Mouse (Mus musculus) heart, embryonic 15.5 days (tissue): ENCODE data around the gene Hist1h3a. TPM values are rescaled to one million over a fixed set of nuclear protein-coding genes. Genes with fewer than 3 reads are reported as not detected.
"Not testable (repeated sequence)": the region's sequence is repeated elsewhere in the genome, so short reads cannot be mapped to it uniquely, and the experiment has no call there.

Source experiments
- ATAC-seq: fragments of 200-750 bp; cut with Nextera tagmentation; replicated peaks from 2 replicates; pipeline ENCODE4 v1.8.0; 2017; ENCODE audit warnings: low read depth, moderate TSS enrichment; ENCODE audit not compliant: insufficient number of reproducible peaks, insufficient read depth, low FRiP score
- H3K27ac ChIP-seq: fragments of 300-500 bp; sonication (generic); 2 replicates; pipeline ENCODE4 v1.5.1; 2015; ENCODE audit warnings: mild to moderate bottlenecking, inconsistent platforms
- H3K27me3 ChIP-seq: fragments of 300-500 bp; sonication (generic); 2 replicates; pipeline ENCODE4 v1.6.1; 2015; ENCODE audit warnings: inconsistent platforms
- H3K36me3 ChIP-seq: fragments of 300-500 bp; sonication (generic); 2 replicates; pipeline ENCODE4 v1.6.1; 2015; ENCODE audit warnings: mild to moderate bottlenecking, inconsistent platforms
- H3K4me1 ChIP-seq: fragments of 300-500 bp; sonication (generic); replicated peaks from 2 replicates; pipeline ENCODE4 v1.6.1; 2015; ENCODE audit warnings: inconsistent platforms
- H3K4me2 ChIP-seq: fragments of 300-500 bp; sonication (generic); 2 replicates; pipeline ENCODE4 v1.6.1; 2015; ENCODE audit warnings: inconsistent platforms, mild to moderate bottlenecking, moderate library complexity
- H3K4me3 ChIP-seq: fragments of 300-500 bp; sonication (generic); 2 replicates; pipeline ENCODE4 v1.5.1; 2015; ENCODE audit warnings: mild to moderate bottlenecking, inconsistent platforms
- H3K9ac ChIP-seq: fragments of 300-500 bp; sonication (generic); 2 replicates; pipeline ENCODE4 v1.6.1; 2015; ENCODE audit warnings: mild to moderate bottlenecking, inconsistent platforms
- H3K9me3 ChIP-seq: fragments of 300-500 bp; sonication (generic); replicated peaks from 2 replicates; pipeline ENCODE4 v1.6.1; 2016; ENCODE audit warnings: inconsistent platforms
- WGBS: fragments of 180-500 bp; shearing (Covaris S2); methylation state at CpG from one replicate; pipeline ENCODE4 v1.1.7; 2015; ENCODE audit warnings: mixed read lengths; 5-methylcytosine and 5-hydroxymethylcytosine counted together
- microRNA-seq: library from miRNA; unstranded; fragments of <30 nt; microRNA quantifications from one replicate; pipeline ENCODE4, GENCODE M21; 2016
- polyA plus RNA-seq: library from polyadenylated mRNA; unstranded; fragments of >200 nt; fragmentation: Nextera tagmentation; extraction: Ambion mirVana; gene quantifications from 2 replicates; pipeline ENCODE4 v1.2.1, GENCODE M21; 2015

The Hist1h3a gene
- polyA plus RNA-seq, 1 experiment from 2014 or later: 1.5 TPM

DNA sequence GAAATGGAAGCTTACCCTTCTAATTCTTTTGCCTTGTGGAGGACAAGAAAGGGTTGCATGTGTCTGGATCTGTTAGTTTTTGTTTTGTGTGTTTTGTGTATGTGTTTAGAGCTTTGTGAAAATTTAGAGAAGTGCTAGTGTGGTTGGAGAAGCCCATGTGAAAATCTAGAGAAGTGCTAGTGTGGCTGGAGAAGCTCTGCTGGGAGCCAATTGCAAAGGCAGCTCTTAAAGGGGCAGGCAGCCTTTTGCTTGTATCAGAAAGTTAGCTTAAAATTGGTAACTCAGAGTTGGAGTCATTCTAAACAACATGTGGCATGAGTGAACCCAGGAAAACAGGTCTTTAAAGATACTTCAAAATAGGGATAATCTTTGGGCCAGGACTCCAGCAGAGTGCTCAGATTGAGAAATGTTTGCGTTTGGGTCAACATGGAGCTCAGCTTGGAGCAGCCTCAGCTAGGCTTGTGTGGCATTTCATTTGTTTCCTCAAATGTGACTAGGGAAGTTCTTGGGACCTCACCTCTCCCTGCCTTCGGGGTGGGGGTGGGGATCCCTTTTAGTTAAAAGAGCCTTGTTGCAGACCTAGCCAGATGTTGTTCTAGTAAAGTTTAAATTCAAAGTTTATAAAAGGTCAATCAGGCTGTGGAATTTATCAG is 44.5 kb downstream of the Hist1h3a start:
- not testable (repeated sequence) for H3K4me1 ChIP-seq, H3K9me3 ChIP-seq, ATAC-seq, H3K36me3 ChIP-seq, H3K27ac ChIP-seq, H3K9ac ChIP-seq, H3K4me2 ChIP-seq, H3K27me3 ChIP-seq, H3K4me3 ChIP-seq
- WGBS: 17% methylated on average over 2 of the region's 2 CpGs

DNA sequence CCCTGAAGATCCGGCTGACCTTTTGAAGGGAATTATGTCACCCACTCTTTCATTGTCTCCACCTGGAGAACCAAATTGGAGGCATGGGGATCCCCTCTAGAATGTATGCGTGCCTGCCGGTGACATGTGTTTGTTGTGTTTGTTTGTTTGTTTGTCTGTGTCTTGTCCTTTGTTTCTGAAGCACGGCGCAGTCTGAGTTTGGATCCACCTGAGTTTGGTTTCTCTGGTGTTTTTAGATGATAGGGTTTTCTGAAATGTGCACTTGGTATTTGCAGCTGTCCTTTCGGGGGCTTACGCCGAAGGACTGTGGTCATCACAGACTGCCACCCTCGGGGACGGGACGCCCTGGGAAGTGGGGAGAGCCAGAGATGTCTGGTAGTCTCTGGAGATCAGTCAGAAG is 45.0 kb downstream of the Hist1h3a start:
- Histone ChIP-seq H3K27me3 (no peaks in the 10 kb centered on the region), H3K36me3 (no peaks in the 10 kb centered on the region), H3K4me1 (peaks cover 4% of the 10 kb centered on the region; the same call in 1 of the 2 replicates), H3K4me3 (no peak overlapping the region), H3K9ac (no peak overlapping the region), H3K9me3 (no peaks in the 10 kb centered on the region), H3K4me2 (no peak overlapping the region), H3K27ac (no peak overlapping the region)
- no peak for ATAC-seq
- WGBS: 46% methylated on average over 11 of the region's 11 CpGs

DNA sequence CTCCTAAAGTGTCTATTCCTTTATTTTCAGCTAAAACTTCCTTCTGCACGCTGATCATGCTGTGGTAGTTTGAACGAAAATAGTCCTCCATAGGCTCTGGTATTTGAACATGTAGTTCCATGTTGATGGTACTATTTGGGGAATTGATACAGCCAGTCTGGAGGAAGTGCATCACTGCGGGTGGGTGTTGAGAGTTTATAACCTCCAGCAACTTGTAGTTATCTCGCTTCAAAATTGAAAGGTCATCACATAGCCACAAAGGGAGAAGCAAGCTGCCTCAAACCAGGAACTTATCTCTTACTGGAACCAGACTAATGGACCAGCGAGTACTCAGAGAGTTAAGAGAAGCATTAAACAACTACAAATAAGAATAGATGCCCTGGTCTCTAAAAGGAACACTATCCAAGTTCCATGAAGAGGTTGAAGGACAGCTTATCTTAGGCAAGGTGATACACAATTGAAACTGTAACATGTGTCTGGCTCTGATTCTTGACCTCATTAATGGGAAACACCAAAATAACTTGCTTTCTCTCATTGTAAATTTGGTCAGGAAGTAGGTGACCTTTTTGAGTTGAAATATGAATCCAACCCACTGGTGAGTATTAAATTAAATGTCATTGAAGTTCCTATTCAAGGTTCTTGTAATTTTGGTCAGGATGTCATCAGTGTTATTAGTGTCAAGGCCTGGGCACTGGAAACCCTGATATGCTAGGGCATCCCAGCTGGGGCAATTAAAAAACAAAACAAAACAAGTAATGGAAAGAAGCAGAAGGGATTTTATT is 45.7 kb downstream of the Hist1h3a start:
- no peak overlapping the region for H3K9ac ChIP-seq
- H3K9me3 ChIP-seq: no peaks in the 10 kb centered on the region
- no peaks in the 10 kb centered on the region for H3K36me3 ChIP-seq
- WGBS: 48% methylated on average over 5 of the region's 5 CpGs
- no peak overlapping the region for H3K27ac ChIP-seq
- peaks cover 4% of the 10 kb centered on the region; the same call in 1 of the 2 replicates for H3K4me1 ChIP-seq
- H3K27me3 ChIP-seq: no peaks in the 10 kb centered on the region
- H3K4me2 ChIP-seq: no peak overlapping the region
- ATAC-seq: no peak
- no peak overlapping the region for H3K4me3 ChIP-seq

Small RNA genes lying within 50 kb of the gene (microRNA-seq; reads per million reads assigned to microRNA genes)
- gene Gm44314 (not detected), gene Gm44484 (not detected)

Other genes starting within 250 kb of the Hist1h3a start
- gene Hist1h4h, start 231.3 kb downstream of the Hist1h3a start, polyA plus RNA-seq: 5.4 and 5.7 TPM in 2 replicates
- 2.2 and 2.6 TPM in 2 replicates for gene Hist1h2af, start 228.5 kb downstream of the Hist1h3a start, polyA plus RNA-seq
- gene Hist1h3g, start 227.0 kb downstream of the Hist1h3a start, polyA plus RNA-seq: 1.6 and 3.1 TPM in 2 replicates
- gene Hist1h2bh, start 219.0 kb downstream of the Hist1h3a start, polyA plus RNA-seq: 0.61 and 0.74 TPM in 2 replicates
- 0.16 and 0.25 TPM in 2 replicates for gene Hist1h3f, start 218.3 kb downstream of the Hist1h3a start, polyA plus RNA-seq
- gene Hist1h4f, start 210.7 kb downstream of the Hist1h3a start, polyA plus RNA-seq: 0.62 and 0.66 TPM in 2 replicates
- gene Hist1h1d, start 209.1 kb downstream of the Hist1h3a start, polyA plus RNA-seq: 0.18 and 0.23 TPM in 2 replicates
- gene Hist1h3e, start 200.0 kb downstream of the Hist1h3a start, polyA plus RNA-seq: 1.7 and 2.4 TPM in 2 replicates
- gene Hist1h2ae, start 191.2 kb downstream of the Hist1h3a start, polyA plus RNA-seq: 33.7 and 35.5 TPM in 2 replicates
- 4.3 and 4.6 TPM in 2 replicates for gene Hist1h2bg, start 191.0 kb downstream of the Hist1h3a start, polyA plus RNA-seq
- gene Hist1h2bf, start 188.2 kb downstream of the Hist1h3a start, polyA plus RNA-seq: 0.97 and 1.5 TPM in 2 replicates
- gene Hist1h2ad, start 188.0 kb downstream of the Hist1h3a start, polyA plus RNA-seq: 1.2 and 1.6 TPM in 2 replicates
- gene Hist1h3d, start 186.6 kb downstream of the Hist1h3a start, polyA plus RNA-seq: 2.0 and 2.2 TPM in 2 replicates
- gene Hist1h4d, start 180.8 kb downstream of the Hist1h3a start, polyA plus RNA-seq: 48.2 and 53.2 TPM in 2 replicates
- gene Hist1h2be, start 141.3 kb downstream of the Hist1h3a start, polyA plus RNA-seq: 1.7 and 1.9 TPM in 2 replicates
- 9.6 and 10.8 TPM in 2 replicates for gene Hist1h1e, start 139.8 kb downstream of the Hist1h3a start, polyA plus RNA-seq
- 0.50 and 0.74 TPM in 2 replicates for gene Hist1h2ac, start 78.4 kb downstream of the Hist1h3a start, polyA plus RNA-seq
- 51.8 and 52.1 TPM in 2 replicates for gene Hist1h2bc, start 78.2 kb downstream of the Hist1h3a start, polyA plus RNA-seq
- gene Hist1h1t, start 66.6 kb downstream of the Hist1h3a start, polyA plus RNA-seq: 0.14 TPM in 1 of 2 replicates, not detected in the other
- 2.4 and 2.7 TPM in 2 replicates for gene Hist1h4c, start 63.9 kb downstream of the Hist1h3a start, polyA plus RNA-seq
- 10.3 and 13.6 TPM in 2 replicates for gene Hfe, start 51.5 kb downstream of the Hist1h3a start, polyA plus RNA-seq
- 38.8 and 41.2 TPM in 2 replicates for gene Hist1h1c, start 23.6 kb downstream of the Hist1h3a start, polyA plus RNA-seq
- gene Hist1h3c, start 16.8 kb downstream of the Hist1h3a start, polyA plus RNA-seq: 2.0 and 4.1 TPM in 2 replicates
- gene Hist1h2bb, start 15.7 kb downstream of the Hist1h3a start, polyA plus RNA-seq: 1.2 and 1.9 TPM in 2 replicates
- gene Hist1h2ab, start 11.3 kb downstream of the Hist1h3a start, polyA plus RNA-seq: 15.3 and 20.4 TPM in 2 replicates
- 3.1 and 4.7 TPM in 2 replicates for gene Hist1h3b, start 10.1 kb downstream of the Hist1h3a start, polyA plus RNA-seq
- 1.2 and 1.7 TPM in 2 replicates for gene Hist1h4b, start 5.4 kb downstream of the Hist1h3a start, polyA plus RNA-seq
- gene Hist1h4a, start 1.2 kb downstream of the Hist1h3a start, polyA plus RNA-seq: not detected in 2 replicates
- gene Hist1h1a, start 1.3 kb upstream of the Hist1h3a start, polyA plus RNA-seq: 0.76 and 0.98 TPM in 2 replicates
- not detected in 2 replicates for gene Trim38, start 7.5 kb upstream of the Hist1h3a start, polyA plus RNA-seq
- gene Slc17a2, start 44.6 kb upstream of the Hist1h3a start, polyA plus RNA-seq: not detected in 2 replicates
- 0.03 TPM in 1 of 2 replicates, not detected in the other for gene Slc17a3, start 77.0 kb upstream of the Hist1h3a start, polyA plus RNA-seq
- not detected in 2 replicates for gene Slc17a1, start 105.4 kb upstream of the Hist1h3a start, polyA plus RNA-seq
- not detected in 2 replicates for gene Slc17a4, start 152.6 kb upstream of the Hist1h3a start, polyA plus RNA-seq
- gene Hist1h2ba, start 171.8 kb upstream of the Hist1h3a start, polyA plus RNA-seq: not detected in 2 replicates
- not detected in 2 replicates for gene Hist1h2aa, start 172.1 kb upstream of the Hist1h3a start, polyA plus RNA-seq
- not detected in 2 replicates for gene Scgn, start 228.8 kb upstream of the Hist1h3a start, polyA plus RNA-seq